Mouse (Mus musculus): ENCODE results near the gene Cfap77. TPM values are rescaled to one million over a fixed set of nuclear protein-coding genes. Genes with fewer than 3 reads are reported as not detected.

Gene Cfap77
- polyA plus RNA-seq, 1 experiment = 0.12 TPM

GRCm38 (mm10) chr2:28945388-28945787 is 109.5 kb downstream of the Cfap77 start:
- no peaks in the 10 kb centered on the region for H3K79me2 ChIP-seq (ENCODE audit: control insufficient read depth, insufficient read depth)
- no peak overlapping the region for H3ac ChIP-seq (ENCODE audit: control insufficient read depth, insufficient read length, low read depth)
- no peaks in the 10 kb centered on the region for H3K27me3 ChIP-seq (ENCODE audit: control insufficient read depth, insufficient read depth, insufficient read length)
- no peaks in the 10 kb centered on the region for H3K36me3 ChIP-seq (ENCODE audit: control insufficient read depth, insufficient read depth)
- TF ChIP-seq CTCF (IDR thresholded peaks at IDR 0.05; ENCODE audit: control insufficient read depth, insufficient read depth, insufficient read length) (no peak), MYOG (IDR thresholded peaks at IDR 0.05; ENCODE audit: control insufficient read depth, extremely low read depth, insufficient read length) (no peak), FOSL1 (IDR thresholded peaks at IDR 0.05; ENCODE audit: insufficient read depth, low read length, poor library complexity, severe bottlenecking) (no peak)
- H3K4me3 ChIP-seq (ENCODE audit: insufficient read depth, poor library complexity, severe bottlenecking) = no peak overlapping the region
- H3K79me3 ChIP-seq (ENCODE audit: low read depth) = no peaks in the 10 kb centered on the region

GRCm38 (mm10) chr2:28943666-28944516 is 111.0 kb downstream of the Cfap77 start:
- H3K27me3 ChIP-seq (ENCODE audit: control insufficient read depth, insufficient read depth, insufficient read length) = no peaks in the 10 kb centered on the region
- H3K36me3 ChIP-seq (ENCODE audit: control insufficient read depth, insufficient read depth) = no peaks in the 10 kb centered on the region
- no peaks in the 10 kb centered on the region for H3K79me2 ChIP-seq (ENCODE audit: control insufficient read depth, insufficient read depth)
- H3K4me3 ChIP-seq (ENCODE audit: insufficient read depth, poor library complexity, severe bottlenecking) = no peak overlapping the region
- no peak for TF ChIP-seq MYOG (IDR thresholded peaks at IDR 0.05; ENCODE audit: control insufficient read depth, extremely low read depth, insufficient read length)
- TF ChIP-seq FOSL1 (IDR thresholded peaks at IDR 0.05; ENCODE audit: insufficient read depth, low read length, poor library complexity, severe bottlenecking) = no peak
- no peak for TF ChIP-seq CTCF (IDR thresholded peaks at IDR 0.05; ENCODE audit: control insufficient read depth, insufficient read depth, insufficient read length)
- no peak for TF ChIP-seq MYOD1 (IDR thresholded peaks at IDR 0.05; ENCODE audit: control insufficient read depth, insufficient read length, low read depth)
- no peak for TF ChIP-seq CEBPB (IDR thresholded peaks at IDR 0.05; ENCODE audit: low read depth)
- no peak for TF ChIP-seq MAX (IDR thresholded peaks at IDR 0.05)
- TF ChIP-seq USF1 (IDR thresholded peaks at IDR 0.05; ENCODE audit: low read depth) = no peak
- H3ac ChIP-seq (ENCODE audit: control insufficient read depth, insufficient read length, low read depth) = no peak overlapping the region
- no peaks in the 10 kb centered on the region for H3K79me3 ChIP-seq (ENCODE audit: low read depth)

- Histone ChIP-seq H3K4me3 (ENCODE audit: insufficient read depth, poor library complexity, severe bottlenecking) (no peak overlapping the region), H3K79me2 (ENCODE audit: control insufficient read depth, insufficient read depth) (no peaks in the 10 kb centered on the region), H3K79me3 (ENCODE audit: low read depth) (no peaks in the 10 kb centered on the region), H3K36me3 (ENCODE audit: control insufficient read depth, insufficient read depth) (no peaks in the 10 kb centered on the region), H3ac (ENCODE audit: control insufficient read depth, insufficient read length, low read depth) (no peak overlapping the region), H3K27me3 (ENCODE audit: control insufficient read depth, insufficient read depth, insufficient read length) (no peaks in the 10 kb centered on the region)
- no peak for TF ChIP-seq USF1 (IDR thresholded peaks at IDR 0.05; ENCODE audit: low read depth)
- no peak for TF ChIP-seq CTCF (IDR thresholded peaks at IDR 0.05; ENCODE audit: control insufficient read depth, insufficient read depth, insufficient read length)
- TF ChIP-seq MAX (IDR thresholded peaks at IDR 0.05) = peak; percentile 50
- TF ChIP-seq FOSL1 (IDR thresholded peaks at IDR 0.05; ENCODE audit: insufficient read depth, low read length, poor library complexity, severe bottlenecking) = peak; percentile 30
- peak; percentile 63 for TF ChIP-seq MYOD1 (IDR thresholded peaks at IDR 0.05; ENCODE audit: control insufficient read depth, insufficient read length, low read depth)
- no peak for TF ChIP-seq MYOG (IDR thresholded peaks at IDR 0.05; ENCODE audit: control insufficient read depth, extremely low read depth, insufficient read length)
- TF ChIP-seq CEBPB (IDR thresholded peaks at IDR 0.05; ENCODE audit: low read depth) = peak; percentile 45
Measured at GRCm38 (mm10) chr2:28938997-28939396, 115.9 kb downstream of the Cfap77 start.

GRCm38 (mm10) chr2:28930571-28930970 is 124.3 kb downstream of the Cfap77 start:
- no peaks in the 10 kb centered on the region for H3K36me3 ChIP-seq (ENCODE audit: control insufficient read depth, insufficient read depth)
- H3ac ChIP-seq (ENCODE audit: control insufficient read depth, insufficient read length, low read depth) = no peak overlapping the region
- no peaks in the 10 kb centered on the region for H3K27me3 ChIP-seq (ENCODE audit: control insufficient read depth, insufficient read depth, insufficient read length)
- no peak for TF ChIP-seq CTCF (IDR thresholded peaks at IDR 0.05; ENCODE audit: control insufficient read depth, insufficient read depth, insufficient read length)
- TF ChIP-seq MAX (IDR thresholded peaks at IDR 0.05) = no peak
- no peak for TF ChIP-seq USF1 (IDR thresholded peaks at IDR 0.05; ENCODE audit: low read depth)
- no peak for TF ChIP-seq MYOD1 (IDR thresholded peaks at IDR 0.05; ENCODE audit: control insufficient read depth, insufficient read length, low read depth)
- no peak for TF ChIP-seq FOSL1 (IDR thresholded peaks at IDR 0.05; ENCODE audit: insufficient read depth, low read length, poor library complexity, severe bottlenecking)
- TF ChIP-seq MYOG (IDR thresholded peaks at IDR 0.05; ENCODE audit: control insufficient read depth, extremely low read depth, insufficient read length) = no peak
- no peak for TF ChIP-seq CEBPB (IDR thresholded peaks at IDR 0.05; ENCODE audit: low read depth)
- no peak overlapping the region for H3K4me3 ChIP-seq (ENCODE audit: insufficient read depth, poor library complexity, severe bottlenecking)
- no peaks in the 10 kb centered on the region for H3K79me2 ChIP-seq (ENCODE audit: control insufficient read depth, insufficient read depth)
- H3K79me3 ChIP-seq (ENCODE audit: low read depth) = no peaks in the 10 kb centered on the region

- no peak for TF ChIP-seq FOSL1 (IDR thresholded peaks at IDR 0.05; ENCODE audit: insufficient read depth, low read length, poor library complexity, severe bottlenecking)
- no peak for TF ChIP-seq MYOD1 (IDR thresholded peaks at IDR 0.05; ENCODE audit: control insufficient read depth, insufficient read length, low read depth)
- TF ChIP-seq MAX (IDR thresholded peaks at IDR 0.05) = peak; percentile 35
- no peak for TF ChIP-seq USF1 (IDR thresholded peaks at IDR 0.05; ENCODE audit: low read depth)
- peak; percentile 85 for TF ChIP-seq CTCF (IDR thresholded peaks at IDR 0.05; ENCODE audit: control insufficient read depth, insufficient read depth, insufficient read length)
- Histone ChIP-seq H3K36me3 (ENCODE audit: control insufficient read depth, insufficient read depth) (no peaks in the 10 kb centered on the region), H3K79me2 (ENCODE audit: control insufficient read depth, insufficient read depth) (no peaks in the 10 kb centered on the region), H3K27me3 (ENCODE audit: control insufficient read depth, insufficient read depth, insufficient read length) (peaks cover 14% of the 10 kb centered on the region), H3ac (ENCODE audit: control insufficient read depth, insufficient read length, low read depth) (no peak overlapping the region), H3K4me3 (ENCODE audit: insufficient read depth, poor library complexity, severe bottlenecking) (no peak overlapping the region), H3K79me3 (ENCODE audit: low read depth) (no peaks in the 10 kb centered on the region)
Measured at GRCm38 (mm10) chr2:28923912-28924311, 131.0 kb downstream of the Cfap77 start.
